Mouse (Mus musculus) midbrain, embryonic 14.5 days (tissue): Measurements from ENCODE around the gene Gm6710. TPM values are rescaled to one million over a fixed set of nuclear protein-coding genes. Genes with fewer than 3 reads are reported as not detected.
"Not testable (repeated sequence)": the region's sequence is repeated elsewhere in the genome, so short reads cannot be mapped to it uniquely, and the experiment has no call there.

Experiments
- ATAC-seq: fragments of 200-750 bp; cut with Nextera tagmentation; 2 replicates; pipeline ENCODE4 v1.8.0; 2017; ENCODE audit warnings: moderate number of reproducible peaks, moderate library complexity; ENCODE audit not compliant: low FRiP score, low TSS enrichment
- DNase-seq: peaks from one replicate; pipeline ENCODE4 v3.0.0-alpha.2; 2015
- H3K27ac ChIP-seq: fragments of 300-500 bp; sonication (generic); replicated peaks from 2 replicates; pipeline ENCODE4 v1.5.1; 2014; ENCODE audit warnings: mild to moderate bottlenecking, low read depth, low read length, moderate library complexity
- H3K27me3 ChIP-seq: fragments of 300-500 bp; sonication (generic); 2 replicates; pipeline ENCODE4 v1.6.1; 2014; ENCODE audit warnings: low read length, control low read depth, mixed read lengths; ENCODE audit not compliant: control insufficient read depth, insufficient read depth
- H3K36me3 ChIP-seq: fragments of 300-500 bp; sonication (generic); 2 replicates; pipeline ENCODE4 v1.6.1; 2014; ENCODE audit warnings: low read length, control low read depth; ENCODE audit not compliant: control insufficient read depth, insufficient read depth
- H3K4me1 ChIP-seq: fragments of 300-500 bp; sonication (generic); 2 replicates; pipeline ENCODE4 v1.6.1; 2014; ENCODE audit warnings: mild to moderate bottlenecking, antibody characterized with exemption, low read length, control low read depth; ENCODE audit not compliant: control insufficient read depth, insufficient read depth
- H3K4me2 ChIP-seq: fragments of 300-500 bp; sonication (generic); 2 replicates; pipeline ENCODE4 v1.6.1; 2014; ENCODE audit warnings: mild to moderate bottlenecking, low read length, moderate library complexity
- H3K4me3 ChIP-seq: fragments of 300-500 bp; sonication (generic); replicated peaks from 2 replicates; pipeline ENCODE4 v1.5.1; 2014; ENCODE audit warnings: low read depth, low read length
- H3K9ac ChIP-seq: fragments of 300-500 bp; sonication (generic); replicated peaks from 2 replicates; pipeline ENCODE4 v1.6.1; 2014; ENCODE audit warnings: mild to moderate bottlenecking, low read length, moderate library complexity
- H3K9me3 ChIP-seq: fragments of 300-500 bp; sonication (generic); 2 replicates; pipeline ENCODE4 v1.6.1; 2016; ENCODE audit warnings: low read length, control low read depth, mixed read lengths; ENCODE audit not compliant: control insufficient read depth
- WGBS: fragments of 180-500 bp; shearing (Covaris S2); extraction: QIAGEN DNeasy Blood & Tissue Kit; methylation state at CpG from one replicate; pipeline ENCODE4 v1.1.7; 2014; 5-methylcytosine and 5-hydroxymethylcytosine counted together
- polyA plus RNA-seq: library from polyadenylated mRNA; unstranded; fragments of >200 nt; fragmentation: Nextera tagmentation; extraction: Ambion mirVana; gene quantifications from 2 replicates; pipeline ENCODE4 v1.2.1, GENCODE M21; 2014

The Gm6710 gene
- 30.3 and 33.5 TPM in 2 replicates for polyA plus RNA-seq

- H3K4me2 ChIP-seq, H3K9ac ChIP-seq, H3K9me3 ChIP-seq, ATAC-seq, DNase-seq, H3K4me1 ChIP-seq, H3K27me3 ChIP-seq, H3K36me3 ChIP-seq, H3K4me3 ChIP-seq, H3K27ac ChIP-seq: not testable (repeated sequence)
- no CpG with 5 or more reads among the region's 7 CpGs for WGBS
Measured at GRCm38 (mm10) chr2:175869024-175869423, at the start of gene Gm6710. Gm6710 (plus strand) TSS chr2:175869219.

Other genes with a start within 250 kb of the Gm6710 start
- not detected in 2 replicates for gene Gm11007, start 225.2 kb upstream of the Gm6710 start, polyA plus RNA-seq
- 10.5 and 14.2 TPM in 2 replicates for gene Zfp969, start 165.6 kb upstream of the Gm6710 start, polyA plus RNA-seq
- gene Gm2007, start 127.7 kb upstream of the Gm6710 start, polyA plus RNA-seq, result not detected in 2 replicates
- 2.8 TPM in 1 of 2 replicates, not detected in the other for gene Gm14288, start 68.1 kb upstream of the Gm6710 start, polyA plus RNA-seq
- gene Zfp966, start 61.9 kb downstream of the Gm6710 start, polyA plus RNA-seq, result 2.5 and 3.2 TPM in 2 replicates
- 22.5 TPM in 2 replicates for gene Gm2026, start 96.1 kb downstream of the Gm6710 start, polyA plus RNA-seq